Mouse (Mus musculus) sigmoid colon, adult 10 weeks (tissue): ENCODE results near the gene Gm5129. TPM values are rescaled to one million over a fixed set of nuclear protein-coding genes. Genes with fewer than 3 reads are reported as not detected.

Experiments used
- polyA plus RNA-seq: library from polyadenylated mRNA; stranded (reverse); fragments of 350-450 nt; fragmentation: Illumina TruSeq; extraction: RNeasy Lipid Tissue Mini Kit (QIAGEN cat#74804); gene quantifications from one replicate; pipeline ENCODE4 v1.2.3, GENCODE M21; 2014; ENCODE audit warnings: low read depth, low replicate concordance

Gm5129 gene
- polyA plus RNA-seq: not detected

GRCm38 (mm10) chr5:29735557-29736061 is at the start of gene Gm5129, which contains the start of gene Dnajb6:
Gene Gm5129, minus strand, starts transcription at chr5:29735936.
Gene Dnajb6, plus strand, starts transcription at chr5:29735688.

Other genes with a start within 250 kb of the Gm5129 start
- gene Ube3c, start 166.7 kb downstream of the Gm5129 start, polyA plus RNA-seq: 48.6 TPM
- gene Dnajb6, start 248 bp downstream of the Gm5129 start, polyA plus RNA-seq: 331 TPM